Mouse (Mus musculus): ENCODE data around the gene Mpc1.

DNA sequence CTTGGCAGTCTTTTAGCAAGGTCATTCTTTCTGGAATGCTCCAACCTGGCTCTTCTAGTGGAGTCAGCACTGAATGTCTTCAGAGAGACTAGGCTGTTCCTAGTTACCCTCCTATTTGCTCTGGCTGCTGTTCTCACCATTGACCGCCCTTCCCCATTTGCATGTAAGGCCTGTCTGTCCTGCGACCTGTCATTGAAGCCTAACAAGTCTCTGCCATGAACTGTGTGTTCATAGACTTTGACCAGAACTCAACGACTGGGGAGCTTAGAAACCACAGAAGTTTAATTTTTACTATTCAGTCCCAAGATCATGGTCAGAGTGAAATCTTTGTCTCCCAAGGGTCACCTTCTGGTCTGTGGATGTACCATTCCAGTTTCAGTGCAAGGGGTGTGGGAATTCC, 31.3 kb downstream of the Mpc1 start:
- no peak for TF ChIP-seq CTCF (IDR thresholded peaks at IDR 0.05; ENCODE audit: low read depth, low read length)
- no peak for TF ChIP-seq GATA1 (IDR thresholded peaks at IDR 0.05; ENCODE audit: borderline replicate concordance, low read length)
